Mouse (Mus musculus): ENCODE results near the gene Slc41a1.

DNA sequence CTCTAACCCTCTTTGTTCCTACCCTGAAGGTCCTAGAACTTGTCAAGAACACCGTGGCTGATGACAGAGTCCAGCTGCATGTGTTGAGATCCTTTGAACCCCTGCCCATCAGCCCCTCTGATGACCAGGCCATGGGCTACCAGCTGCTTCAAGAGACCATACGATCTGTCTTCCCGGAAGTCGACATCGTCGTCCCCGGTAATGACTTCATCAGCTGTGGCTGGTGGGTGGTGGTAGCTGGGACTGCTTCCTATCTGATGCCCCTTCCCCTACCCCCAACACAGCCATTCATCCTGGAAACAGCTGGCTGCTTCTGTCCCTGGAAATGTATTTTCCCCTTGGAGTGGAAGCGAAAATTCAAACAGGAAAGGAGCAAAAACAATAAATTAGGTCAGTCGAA lies 15.3 kb upstream of the Slc41a1 start:
- TF ChIP-seq CTCF (IDR thresholded peaks at IDR 0.05; ENCODE audit: extremely low read depth, insufficient read depth, low read length): no peak
- TF ChIP-seq POLR2A (IDR thresholded peaks at IDR 0.05; ENCODE audit: extremely low read depth, insufficient read depth, low read length): no peak

Measured in cortical plate, adult 2 months (tissue).